Mouse (Mus musculus) cerebellum, adult 18-20 months (tissue): ENCODE results near the gene Cfap70.

Experiments used
- DNase-seq, 2 experiments: peaks; one replicate each; pipeline ENCODE4 v3.0.0; 2021

Gene Cfap70

GRCm38 (mm10) chr14:20451765-20452331, at the start of gene Cfap70:
TSS of gene Cfap70 (minus strand) at chr14:20452226.
- DNase-seq: peak; percentile 18 to 29

- DNase-seq: peak; percentile 44 to 68
Observed at GRCm38 (mm10) chr14:20499982-20500381, 48.0 kb upstream of the Cfap70 start.

GRCm38 (mm10) chr14:20496603-20497002, 44.6 kb upstream of the Cfap70 start, which contains the start of gene Mss51:
TSS of gene Mss51 (minus strand) at chr14:20496901.
- no peak for DNase-seq

- DNase-seq: no peak
Observed at GRCm38 (mm10) chr14:20486031-20486430, 34.0 kb upstream of the Cfap70 start.

- DNase-seq: no peak
Observed at GRCm38 (mm10) chr14:20482051-20482751, 30.2 kb upstream of the Cfap70 start.

- no peak for DNase-seq
Observed at GRCm38 (mm10) chr14:20481211-20481610, 29.2 kb upstream of the Cfap70 start.

- DNase-seq: no peak
Observed at GRCm38 (mm10) chr14:20480195-20480579, 28.2 kb upstream of the Cfap70 start.

- DNase-seq: peak; percentile 73 to 75
Observed at GRCm38 (mm10) chr14:20479291-20480194, 27.5 kb upstream of the Cfap70 start, which contains the start of gene Anxa7. TSS of gene Anxa7 (minus strand) at chr14:20480133.

- peak in 1 of 2 experiments; percentile 13 for DNase-seq
Observed at GRCm38 (mm10) chr14:20478801-20479200, 26.8 kb upstream of the Cfap70 start.

- DNase-seq: no peak
Observed at GRCm38 (mm10) chr14:20478385-20478784, 26.4 kb upstream of the Cfap70 start.

GRCm38 (mm10) chr14:20477261-20478025, 25.4 kb upstream of the Cfap70 start:
- no peak for DNase-seq

- DNase-seq: no peak
Observed at GRCm38 (mm10) chr14:20460216-20460615, 8.2 kb upstream of the Cfap70 start.

GRCm38 (mm10) chr14:20458378-20458777, 6.4 kb upstream of the Cfap70 start:
- DNase-seq: no peak

GRCm38 (mm10) chr14:20452929-20453328, 903 bp upstream of the Cfap70 start:
- DNase-seq: no peak

- no peak for DNase-seq
Observed at GRCm38 (mm10) chr14:20451302-20451701, 724 bp downstream of the Cfap70 start.

GRCm38 (mm10) chr14:20447209-20447608, 4.8 kb downstream of the Cfap70 start:
- DNase-seq: peak in 1 of 2 experiments; percentile 6

GRCm38 (mm10) chr14:20442252-20442651, 9.8 kb downstream of the Cfap70 start:
- DNase-seq: no peak

- DNase-seq: no peak
Observed at GRCm38 (mm10) chr14:20436976-20437375, 15.1 kb downstream of the Cfap70 start.

GRCm38 (mm10) chr14:20432420-20432819, 19.6 kb downstream of the Cfap70 start:
- peak in 1 of 2 experiments; percentile 10 for DNase-seq

GRCm38 (mm10) chr14:20431726-20432125, 20.3 kb downstream of the Cfap70 start:
- no peak for DNase-seq

GRCm38 (mm10) chr14:20429833-20430232, 22.2 kb downstream of the Cfap70 start:
- DNase-seq: no peak

GRCm38 (mm10) chr14:20428593-20428992, 23.4 kb downstream of the Cfap70 start:
- no peak for DNase-seq

- DNase-seq: no peak
Observed at GRCm38 (mm10) chr14:20423046-20423445, 29.0 kb downstream of the Cfap70 start.
